Mouse (Mus musculus) urinary bladder, postnatal 4 days (tissue): Measurements from ENCODE around the gene Olfr1458.

ENCODE experiments used
- DNase-seq, 2 experiments: peaks; one replicate each; pipeline ENCODE4 v3.0.0; 2021 to 2022; ENCODE audit warnings: low spot score in 2 of 2

The Olfr1458 gene

DNA sequence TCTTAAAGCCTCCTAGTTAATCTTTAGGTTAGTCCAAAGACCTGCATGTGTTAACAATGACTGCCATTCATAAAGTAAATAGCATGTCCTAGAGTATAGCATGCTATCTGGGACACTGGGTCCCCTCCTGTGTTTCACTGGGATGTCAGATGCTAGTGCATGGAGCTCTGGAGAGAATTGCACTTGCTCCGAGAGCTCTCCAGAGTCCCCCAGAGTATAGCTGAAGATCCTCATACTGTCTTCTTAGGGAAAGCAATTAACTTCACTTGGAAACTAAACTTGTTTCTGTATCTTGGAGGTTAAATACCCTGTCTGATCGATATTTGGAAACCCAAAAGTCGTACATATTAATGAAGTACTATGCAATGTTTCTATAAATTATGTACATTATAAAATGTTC, at the start of gene Olfr1458:
Gene Olfr1458 (minus strand): TSS at position 101 of the 400 bp plus-strand sequence.
- no peak for DNase-seq

DNA sequence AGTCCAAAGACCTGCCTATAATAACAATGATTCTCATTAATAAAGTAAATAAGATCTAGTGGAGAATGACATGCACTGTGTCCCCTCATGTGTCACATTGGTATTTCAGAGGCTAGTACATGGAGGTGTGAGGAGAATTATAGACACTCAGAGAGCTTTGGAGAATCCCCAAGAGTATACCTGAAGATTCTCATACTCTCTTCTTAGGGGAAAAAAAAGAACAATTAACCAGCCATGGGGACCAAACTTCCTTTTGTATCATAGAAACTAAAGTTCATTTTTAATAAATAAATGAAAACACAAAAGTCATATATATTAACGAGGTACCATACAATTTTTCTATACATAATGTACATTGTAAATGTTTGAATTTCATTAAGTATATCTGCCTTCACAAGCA, 42.9 kb upstream of the Olfr1458 start, which contains the start of gene Olfr1459:
Gene Olfr1459 (minus strand): TSS at position 101 of the 400 bp plus-strand sequence.
- no peak for DNase-seq

DNA sequence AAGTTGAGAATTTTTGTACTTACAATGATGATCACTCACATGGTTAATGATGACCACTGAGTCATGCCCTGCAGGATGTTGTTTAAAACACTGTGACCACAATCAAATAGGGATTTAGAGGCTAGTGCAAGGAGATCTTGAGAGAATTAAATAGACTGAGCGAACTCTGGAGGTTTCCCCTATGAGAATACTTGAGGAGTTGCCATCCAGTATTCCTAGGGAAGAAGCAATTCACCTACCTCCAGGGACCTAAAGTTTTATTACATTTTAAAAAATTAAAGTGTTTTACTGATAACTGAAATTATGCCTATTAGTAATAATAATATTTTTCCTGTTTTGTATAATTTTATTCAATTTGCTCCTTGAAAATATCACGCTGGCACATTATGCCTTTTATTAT, 8.8 kb downstream of the Olfr1458 start, which contains the start of gene Olfr1457:
Gene Olfr1457 (minus strand): TSS at position 101 of the 400 bp plus-strand sequence.
- DNase-seq: no peak

DNA sequence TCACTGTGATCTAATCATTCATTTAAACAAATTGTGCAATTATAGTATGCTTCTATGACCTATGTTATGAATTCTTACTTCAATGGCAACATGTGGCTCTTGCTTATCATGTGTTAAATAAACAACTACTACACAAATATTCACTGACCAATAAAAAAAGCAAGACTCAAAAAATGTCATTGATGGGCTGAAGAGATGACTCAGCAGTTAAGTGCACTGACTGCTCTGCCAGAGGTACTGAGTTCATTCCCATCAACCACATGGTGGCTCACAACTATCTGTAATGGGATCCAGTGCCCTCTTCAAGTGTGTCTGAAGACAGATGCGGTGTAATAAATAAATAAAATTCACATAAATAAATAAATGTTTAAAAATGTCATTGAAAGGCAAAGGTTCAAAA, 12.7 kb downstream of the Olfr1458 start:
- no peak for DNase-seq

DNA sequence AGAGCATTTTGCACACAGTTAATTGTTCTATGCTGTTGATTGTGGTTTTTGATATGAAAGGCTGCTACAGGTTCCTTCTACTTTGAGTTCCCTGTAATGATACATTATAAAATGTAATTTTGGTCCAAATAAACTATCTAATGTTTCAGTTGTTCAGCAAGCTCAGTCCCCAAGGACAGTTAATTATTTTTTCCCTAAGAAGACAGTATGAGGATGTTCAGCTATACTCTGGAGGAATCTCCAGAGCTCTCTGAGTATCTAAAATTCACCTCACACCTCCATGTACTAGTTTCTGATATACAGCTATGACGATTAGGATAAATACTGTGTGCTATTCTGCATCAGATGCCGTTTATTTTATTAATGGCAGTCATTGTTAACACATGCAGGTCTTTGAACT, 46.3 kb downstream of the Olfr1458 start, which contains the start of gene Olfr1454:
Gene Olfr1454 (plus strand): TSS at position 301 of the 400 bp plus-strand sequence.
- DNase-seq: no peak
